Mouse (Mus musculus) hindbrain, embryonic 11.5 days (tissue): ENCODE data around the gene Dhx58. TPM values are rescaled to one million over a fixed set of nuclear protein-coding genes. Genes with fewer than 3 reads are reported as not detected.

Experiments
- ATAC-seq: fragments of 200-750 bp; cut with Nextera tagmentation; 2 replicates; pipeline ENCODE4 v1.8.0; 2017; ENCODE audit warnings: mild to moderate bottlenecking, moderate TSS enrichment, moderate library complexity; ENCODE audit not compliant: low FRiP score
- DNase-seq: peaks from one replicate; pipeline ENCODE4 v3.0.0-alpha.2; 2015; ENCODE audit warnings: low spot score
- H3K27ac ChIP-seq: fragments of 300-500 bp; sonication (generic); 2 replicates; pipeline ENCODE4 v1.5.1; 2014; ENCODE audit warnings: mild to moderate bottlenecking, low read depth, low read length
- H3K27me3 ChIP-seq: fragments of 300-500 bp; sonication (generic); 2 replicates; pipeline ENCODE4 v1.6.1; 2014; ENCODE audit warnings: mild to moderate bottlenecking, low read length, moderate library complexity, mixed read lengths; ENCODE audit not compliant: control insufficient read depth, insufficient read depth
- H3K36me3 ChIP-seq: fragments of 300-500 bp; sonication (generic); 2 replicates; pipeline ENCODE4 v1.6.1; 2014; ENCODE audit warnings: mild to moderate bottlenecking, low read length, moderate library complexity, mixed read lengths; ENCODE audit not compliant: control insufficient read depth, insufficient read depth
- H3K4me1 ChIP-seq: fragments of 300-500 bp; sonication (generic); replicated peaks from 2 replicates; pipeline ENCODE4 v1.6.1; 2014; ENCODE audit warnings: low read length, mixed read lengths; ENCODE audit not compliant: control insufficient read depth, insufficient read depth
- H3K4me2 ChIP-seq: fragments of 300-500 bp; sonication (generic); replicated peaks from 2 replicates; pipeline ENCODE4 v1.6.1; 2014; ENCODE audit warnings: mild to moderate bottlenecking, low read depth, low read length
- H3K4me3 ChIP-seq: fragments of 300-500 bp; sonication (generic); 2 replicates; pipeline ENCODE4 v1.5.1; 2014; ENCODE audit warnings: low read depth, low read length
- H3K9ac ChIP-seq: fragments of 300-500 bp; sonication (generic); 2 replicates; pipeline ENCODE4 v1.6.1; 2014; ENCODE audit warnings: low read depth, low read length
- H3K9me3 ChIP-seq: fragments of 300-500 bp; sonication (generic); 2 replicates; pipeline ENCODE4 v1.6.1; 2016; ENCODE audit warnings: low read length; ENCODE audit not compliant: control insufficient read depth
- WGBS: fragments of 180-500 bp; shearing (Covaris S2); extraction: QIAGEN DNeasy Blood & Tissue Kit; methylation state at CpG from one replicate; pipeline ENCODE4 v1.1.7; 2014; 5-methylcytosine and 5-hydroxymethylcytosine counted together
- polyA plus RNA-seq: library from polyadenylated mRNA; unstranded; fragments of >200 nt; fragmentation: Nextera tagmentation; extraction: Ambion mirVana; gene quantifications from 2 replicates; pipeline ENCODE4 v1.2.1, GENCODE M21; 2014

Dhx58 gene
- polyA plus RNA-seq, 1 experiment from 2014 or later = 1.9 TPM

DNA sequence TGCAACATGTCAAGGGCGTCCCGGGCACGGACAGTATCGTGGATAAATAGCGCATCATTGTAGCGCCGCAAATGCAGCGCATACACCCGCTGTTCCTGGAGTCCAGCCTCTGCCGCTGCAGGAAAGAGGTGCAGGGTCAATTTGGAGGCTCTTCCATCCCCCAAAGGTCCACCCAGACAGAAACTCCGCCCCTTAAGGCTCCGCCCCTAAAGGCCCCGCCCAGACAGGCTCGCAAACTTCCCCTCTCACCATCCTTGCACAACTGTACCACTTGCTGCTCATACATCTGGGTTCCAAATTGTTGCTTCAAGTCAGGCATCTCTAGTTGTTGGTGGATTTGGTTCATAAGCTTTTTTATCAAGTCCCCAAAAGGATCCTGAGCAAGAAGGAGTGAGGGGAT lies 2.8 kb downstream of the Dhx58 start:
- DNase-seq (peak; percentile 50), ATAC-seq (no peak)
- Histone ChIP-seq H3K4me1 (no peaks in the 10 kb centered on the region), H3K4me2 (peak overlapping the region; percentile 19), H3K9me3 (no peaks in the 10 kb centered on the region), H3K27me3 (no peaks in the 10 kb centered on the region), H3K36me3 (peaks cover under 1% of the 10 kb centered on the region; the same call in 1 of the 2 replicates), H3K9ac (0 out of 2 replicates have a peak overlapping the region, but pooled peaks have one; percentile 45), H3K27ac (no peak overlapping the region), H3K4me3 (0 out of 2 replicates have a peak overlapping the region, but pooled peaks have one; percentile 4)
- WGBS = 2% methylated on average over 14 of the region's 14 CpGs

DNA sequence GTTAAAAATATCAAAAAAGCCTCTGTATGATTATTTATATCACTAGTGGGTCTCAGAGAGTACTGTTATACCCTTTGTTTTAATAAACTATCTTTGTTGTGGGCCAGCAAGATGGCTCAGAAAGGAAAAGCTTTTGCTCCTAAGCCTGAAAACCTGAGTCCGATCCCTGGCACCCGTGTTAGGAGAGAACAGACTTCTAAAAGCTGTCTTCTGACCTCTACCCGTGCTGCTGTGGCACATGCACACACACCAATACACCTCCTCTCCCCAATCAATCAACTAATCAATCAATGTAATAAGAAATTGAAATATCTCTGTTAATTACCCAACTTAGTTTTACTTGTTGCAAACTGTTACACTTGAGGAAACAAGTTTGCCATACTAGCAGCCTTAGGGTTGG lies 3.4 kb downstream of the Dhx58 start:
- no peaks in the 10 kb centered on the region for H3K4me1 ChIP-seq
- no peak overlapping the region for H3K4me3 ChIP-seq
- no peak for DNase-seq
- H3K27ac ChIP-seq = no peak overlapping the region
- no peak for ATAC-seq
- H3K36me3 ChIP-seq = no peaks in the 10 kb centered on the region
- H3K4me2 ChIP-seq = no peak overlapping the region
- 76% methylated on average over 3 of the region's 3 CpGs for WGBS
- H3K27me3 ChIP-seq = no peaks in the 10 kb centered on the region
- H3K9ac ChIP-seq = no peak overlapping the region
- H3K9me3 ChIP-seq = no peaks in the 10 kb centered on the region

DNA sequence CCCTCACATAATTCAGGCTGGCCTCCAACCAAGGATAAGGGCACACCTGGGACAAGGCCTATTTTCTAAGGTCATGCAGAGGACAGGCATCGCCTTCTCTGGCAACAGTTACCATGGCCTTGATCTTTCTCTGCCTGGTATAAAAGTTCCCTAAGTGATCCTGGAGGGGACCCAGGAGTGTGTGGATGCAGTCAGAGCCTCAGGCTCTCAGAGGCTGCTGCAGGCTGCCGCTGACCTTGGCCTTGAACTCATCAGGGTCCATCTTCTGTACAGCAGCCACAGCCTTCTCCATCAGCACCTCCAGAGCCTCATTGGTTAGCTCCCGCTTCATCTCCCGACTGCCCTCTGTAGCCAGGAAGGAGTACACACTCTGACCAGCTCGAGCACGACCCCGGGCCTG lies 6.2 kb downstream of the Dhx58 start:
- Histone ChIP-seq H3K36me3 (no peaks in the 10 kb centered on the region), H3K9ac (no peak overlapping the region), H3K27me3 (no peaks in the 10 kb centered on the region), H3K4me2 (no peak overlapping the region), H3K9me3 (no peaks in the 10 kb centered on the region), H3K27ac (no peak overlapping the region), H3K4me3 (no peak overlapping the region), H3K4me1 (no peaks in the 10 kb centered on the region; the same call in 1 of the 2 replicates)
- WGBS = 79% methylated on average over 7 of the region's 7 CpGs
- DNase-seq = no peak
- ATAC-seq = no peak

DNA sequence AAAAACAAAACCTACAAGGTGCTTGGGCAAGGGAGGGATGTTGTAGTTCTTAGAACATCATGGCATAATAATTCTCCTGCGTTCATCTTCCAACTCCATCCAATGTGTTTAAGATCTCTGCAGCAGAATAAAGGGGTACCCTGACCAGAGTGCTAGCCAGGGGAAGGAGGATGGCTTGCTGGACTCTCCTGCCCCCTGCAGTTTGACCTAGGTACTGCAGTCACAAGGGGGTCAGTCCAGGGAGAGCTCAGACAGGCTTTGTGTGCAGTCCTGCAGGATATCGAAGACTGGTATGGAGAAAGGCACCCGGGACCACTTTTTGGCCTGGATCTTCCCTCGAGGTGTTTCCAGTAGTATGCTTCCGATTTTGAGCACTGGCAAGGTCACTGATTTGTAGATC lies 9.1 kb downstream of the Dhx58 start:
- ATAC-seq (no peak), DNase-seq (peak; percentile 87)
- H3K4me1 ChIP-seq = peaks cover 3% of the 10 kb centered on the region; the same call in 1 of the 2 replicates
- no peak overlapping the region for H3K9ac ChIP-seq
- H3K27me3 ChIP-seq = peaks cover 9% of the 10 kb centered on the region; the same call in 1 of the 2 replicates
- H3K4me2 ChIP-seq = no peak overlapping the region
- no peaks in the 10 kb centered on the region for H3K36me3 ChIP-seq
- WGBS = 43% methylated on average over 5 of the region's 5 CpGs
- no peak overlapping the region for H3K27ac ChIP-seq
- H3K9me3 ChIP-seq = no peaks in the 10 kb centered on the region
- no peak overlapping the region for H3K4me3 ChIP-seq

DNA sequence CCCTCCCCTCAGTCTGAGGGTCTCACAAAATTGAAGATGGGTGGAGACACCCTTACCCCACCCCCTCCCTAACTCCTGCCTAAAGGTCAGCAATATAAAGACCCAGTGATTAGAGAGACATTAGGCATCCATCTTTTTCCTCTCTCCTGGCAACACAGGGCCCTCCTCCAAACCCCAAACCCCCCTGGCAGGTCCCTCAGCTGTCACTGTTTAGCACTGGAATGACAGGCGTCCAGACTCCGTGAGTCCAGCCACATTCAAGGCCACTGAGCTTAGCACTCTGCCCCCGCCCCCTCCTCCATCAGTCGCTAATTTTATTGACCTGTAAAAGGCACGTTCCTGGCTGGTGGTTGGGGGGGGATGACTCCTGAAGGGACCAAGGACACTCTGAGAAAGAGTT lies 10.9 kb downstream of the Dhx58 start:
- DNase-seq = no peak
- Histone ChIP-seq H3K27me3 (peaks cover 9% of the 10 kb centered on the region; the same call in 1 of the 2 replicates), H3K36me3 (no peaks in the 10 kb centered on the region), H3K9me3 (no peaks in the 10 kb centered on the region), H3K4me3 (no peak overlapping the region), H3K4me1 (peaks cover 3% of the 10 kb centered on the region; the same call in 1 of the 2 replicates), H3K27ac (no peak overlapping the region), H3K4me2 (no peak overlapping the region), H3K9ac (no peak overlapping the region)
- ATAC-seq = no peak
- WGBS = 31% methylated on average over 5 of the region's 5 CpGs

DNA sequence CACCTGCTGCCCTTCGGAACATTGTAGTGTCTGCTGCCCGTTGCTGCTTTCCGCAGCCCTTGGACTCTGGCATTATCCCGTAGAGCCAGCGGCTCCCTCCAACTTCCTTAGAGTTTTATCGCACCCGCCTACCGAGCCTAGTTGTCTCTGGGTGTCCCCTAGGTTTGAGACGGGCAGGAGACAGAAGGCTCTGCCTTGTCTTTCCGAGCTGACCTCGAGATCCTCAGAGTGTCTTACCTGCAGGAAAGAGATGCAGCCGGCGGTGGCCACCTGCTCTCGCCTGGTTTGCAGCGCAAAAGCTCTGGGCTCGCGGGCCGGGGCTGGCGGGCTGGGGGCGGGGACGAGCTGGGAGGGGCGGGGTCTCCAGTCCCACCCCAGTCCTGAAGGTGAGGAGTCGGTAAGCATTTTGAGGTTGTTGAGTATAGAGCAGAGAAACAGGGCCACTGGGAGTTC lies 11.9 kb downstream of the Dhx58 start, which contains the start of gene Zfp385c:
Zfp385c (minus strand) TSS at position 292 of the 453 bp plus-strand sequence.
- ATAC-seq = no peak
- 3% methylated on average over 23 of the region's 23 CpGs for WGBS
- Histone ChIP-seq H3K4me1 (peaks cover 3% of the 10 kb centered on the region; the same call in 1 of the 2 replicates), H3K36me3 (no peaks in the 10 kb centered on the region), H3K9me3 (no peaks in the 10 kb centered on the region), H3K27ac (no peak within 1 kb of the TSS), H3K4me3 (peak within 1 kb of the TSS; percentile 14; the same call in 1 of the 2 replicates), H3K9ac (peak within 1 kb of the TSS; percentile 9; the same call in 1 of the 2 replicates), H3K27me3 (peaks cover 9% of the 10 kb centered on the region; the same call in 1 of the 2 replicates), H3K4me2 (peak within 1 kb of the TSS; percentile 35)
- DNase-seq = peak; percentile 35

DNA sequence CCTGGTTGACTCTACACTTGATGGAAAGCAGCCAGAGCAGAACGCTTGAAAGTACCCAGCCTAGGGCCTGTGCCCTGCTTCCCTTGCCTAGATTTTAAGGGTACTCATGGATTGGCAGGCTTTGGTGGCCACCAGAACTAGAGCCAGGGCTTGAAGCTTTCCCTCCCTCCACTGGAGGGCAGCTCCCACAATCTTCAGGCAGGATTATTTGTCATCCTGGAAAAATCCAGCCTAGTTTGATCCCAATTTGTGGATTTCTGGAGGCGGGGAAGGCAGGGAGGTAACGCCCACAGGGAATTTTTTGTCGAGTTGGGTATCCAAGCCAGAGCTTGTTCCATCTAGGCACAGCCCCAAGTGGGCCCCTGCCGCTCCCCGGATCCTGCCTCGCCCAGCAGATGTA lies 13.7 kb downstream of the Dhx58 start:
- no peaks in the 10 kb centered on the region for H3K36me3 ChIP-seq
- no peak overlapping the region for H3K27ac ChIP-seq

DNA sequence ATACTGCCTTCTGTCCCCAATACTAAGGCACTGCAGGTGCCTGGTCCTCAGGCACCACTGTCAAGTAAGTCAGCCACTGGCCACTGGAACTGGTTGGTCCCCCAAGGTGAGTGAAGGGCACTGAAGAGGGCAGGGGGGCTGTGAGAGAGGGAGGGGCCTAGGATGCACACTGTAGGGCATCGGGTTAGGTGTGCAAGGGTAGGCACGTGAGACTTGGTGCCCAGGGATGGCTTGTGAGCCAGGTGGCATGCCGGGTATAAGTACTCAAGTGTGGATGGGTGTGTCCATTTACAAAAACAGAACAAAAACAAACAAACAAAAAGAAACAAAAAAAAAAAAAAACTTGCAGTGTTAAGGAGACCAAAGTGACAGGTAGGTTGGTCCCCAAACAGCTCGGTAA lies 15.6 kb downstream of the Dhx58 start:
- WGBS = 77% methylated on average over 4 of the region's 4 CpGs
- Histone ChIP-seq H3K9ac (no peak overlapping the region), H3K27ac (no peak overlapping the region), H3K4me2 (no peak overlapping the region), H3K27me3 (peaks cover 9% of the 10 kb centered on the region; the same call in 1 of the 2 replicates), H3K36me3 (no peaks in the 10 kb centered on the region), H3K4me1 (peaks cover 3% of the 10 kb centered on the region; the same call in 1 of the 2 replicates), H3K9me3 (no peaks in the 10 kb centered on the region), H3K4me3 (no peak overlapping the region)
- no peak for ATAC-seq
- no peak for DNase-seq

More for the DNA sequence above, 13.7 kb downstream of the Dhx58 start:
- Histone ChIP-seq H3K9me3 (no peaks in the 10 kb centered on the region), H3K4me1 (peaks cover 3% of the 10 kb centered on the region; the same call in 1 of the 2 replicates), H3K9ac (no peak overlapping the region), H3K4me3 (no peak overlapping the region), H3K4me2 (no peak overlapping the region), H3K27me3 (peaks cover 9% of the 10 kb centered on the region; the same call in 1 of the 2 replicates)
- DNase-seq (no peak), ATAC-seq (no peak)
- WGBS = 71% methylated on average over 7 of the region's 7 CpGs

DNA sequence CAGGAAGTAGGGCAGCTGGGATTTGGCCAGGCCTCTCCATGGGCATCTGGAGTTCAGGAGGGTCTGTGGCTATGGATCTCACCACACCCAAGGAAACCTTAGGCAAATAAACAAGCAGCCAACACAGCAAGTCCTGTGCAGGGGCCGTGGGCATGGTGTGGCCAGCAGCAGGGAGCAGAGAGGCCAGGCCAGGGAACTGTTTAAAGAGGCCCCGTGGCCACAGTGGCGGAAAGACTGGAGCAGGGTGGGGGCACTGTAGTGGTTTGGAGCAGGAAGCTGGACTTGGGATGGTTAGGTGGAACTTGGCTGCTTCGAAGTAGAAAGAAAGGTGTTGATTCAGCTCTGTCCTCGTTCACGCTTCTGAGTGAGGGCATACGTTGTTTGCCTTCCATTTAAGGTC lies 16.8 kb downstream of the Dhx58 start:
- no peak overlapping the region for H3K27ac ChIP-seq
- H3K4me2 ChIP-seq = no peak overlapping the region
- no peak for ATAC-seq
- H3K9me3 ChIP-seq = no peaks in the 10 kb centered on the region
- no peak overlapping the region for H3K4me3 ChIP-seq
- H3K36me3 ChIP-seq = no peaks in the 10 kb centered on the region
- H3K4me1 ChIP-seq = 0 out of 2 replicates have a peak, but pooled peaks cover 2% of the 10 kb centered on the region
- H3K9ac ChIP-seq = no peak overlapping the region
- DNase-seq = no peak
- 84% methylated on average over 7 of the region's 7 CpGs for WGBS
- peaks cover 7% of the 10 kb centered on the region; the same call in 1 of the 2 replicates for H3K27me3 ChIP-seq
